Mouse (Mus musculus): ENCODE measurements around the gene Atp6v1e1.
"Not testable (repeated sequence)": the region's sequence is repeated elsewhere in the genome, so short reads cannot be mapped to it uniquely, and the experiment has no call there.

Gene Atp6v1e1

DNA sequence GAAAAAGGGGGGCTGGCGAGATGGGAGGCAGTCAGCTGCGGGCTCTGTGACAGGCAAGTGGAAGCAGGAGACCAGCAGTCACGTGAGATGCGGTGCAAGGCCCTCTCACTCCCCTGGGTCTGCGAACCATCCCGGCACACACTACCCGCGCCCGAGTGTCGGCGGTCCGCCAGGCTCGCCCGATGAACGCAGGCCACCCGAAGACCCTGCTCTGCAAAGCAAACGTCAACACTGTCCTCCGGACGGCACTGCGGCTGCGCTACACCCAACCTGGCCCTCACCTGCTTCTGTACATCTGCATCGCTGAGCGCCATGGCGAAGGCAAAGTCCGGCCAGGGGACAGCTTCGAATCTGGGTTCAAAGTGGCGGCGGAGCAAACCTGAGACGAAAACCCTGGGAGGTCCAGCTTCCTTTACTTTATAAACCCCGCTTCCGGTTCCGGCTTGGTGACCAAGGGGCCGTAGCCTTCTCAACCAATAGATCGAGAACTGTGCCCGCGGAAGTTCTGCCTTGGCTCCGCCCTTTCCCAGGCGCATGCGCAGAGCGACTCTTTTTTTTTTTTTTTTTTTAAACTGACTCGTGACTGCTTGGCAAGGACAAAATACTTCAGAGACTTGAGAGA, at the start of gene Atp6v1e1:
Gene Atp6v1e1, minus strand, starts transcription at position 487 of the 622 bp plus-strand sequence.
- in situ Hi-C loops (cut with MboI; ENCODE audit: unreplicated experiment in 2 of 2), result no loop called here

DNA sequence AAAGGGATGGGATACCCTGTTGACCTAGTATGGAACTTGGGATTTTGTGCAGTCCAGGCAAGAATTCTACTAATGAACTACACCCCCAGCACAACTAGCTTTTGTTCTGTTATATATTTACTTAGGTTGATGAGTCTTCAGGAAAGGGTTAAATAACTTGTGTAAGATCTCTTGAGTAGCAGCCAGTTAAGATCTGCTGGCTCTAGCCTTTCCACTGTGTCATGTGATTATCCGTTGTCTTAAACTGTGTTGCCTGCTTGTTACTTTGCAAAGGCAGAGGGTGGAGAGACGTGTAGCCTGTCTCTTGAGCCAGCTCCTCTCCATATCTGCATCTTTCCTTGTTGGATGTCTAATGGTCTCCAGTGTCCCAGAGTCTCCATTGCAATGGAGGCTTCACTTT, 48.7 kb upstream of the Atp6v1e1 start:
- in situ Hi-C loops (cut with MboI; ENCODE audit: unreplicated experiment in 2 of 2), result no loop called here

DNA sequence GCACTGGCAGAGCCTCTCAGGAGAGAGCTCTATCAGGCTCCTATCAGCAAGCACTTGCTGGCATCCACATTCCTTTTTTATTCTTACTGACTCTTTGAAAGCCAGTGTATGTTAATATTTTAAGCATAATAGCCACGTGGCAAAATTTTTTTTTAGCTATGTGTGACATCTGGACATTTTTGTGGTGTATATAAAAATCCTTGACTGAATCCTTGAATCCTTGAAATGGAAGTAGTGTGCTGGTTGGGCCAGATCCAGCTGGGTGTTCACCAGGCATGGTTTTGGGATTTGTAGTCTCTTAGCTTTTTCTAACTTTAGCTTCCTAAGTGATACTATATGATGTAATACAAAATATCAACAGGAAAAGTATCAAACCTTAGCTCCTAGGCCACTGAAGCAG, 46.2 kb upstream of the Atp6v1e1 start:
- in situ Hi-C loops (cut with MboI; ENCODE audit: unreplicated experiment in 2 of 2), result no loop called here

DNA sequence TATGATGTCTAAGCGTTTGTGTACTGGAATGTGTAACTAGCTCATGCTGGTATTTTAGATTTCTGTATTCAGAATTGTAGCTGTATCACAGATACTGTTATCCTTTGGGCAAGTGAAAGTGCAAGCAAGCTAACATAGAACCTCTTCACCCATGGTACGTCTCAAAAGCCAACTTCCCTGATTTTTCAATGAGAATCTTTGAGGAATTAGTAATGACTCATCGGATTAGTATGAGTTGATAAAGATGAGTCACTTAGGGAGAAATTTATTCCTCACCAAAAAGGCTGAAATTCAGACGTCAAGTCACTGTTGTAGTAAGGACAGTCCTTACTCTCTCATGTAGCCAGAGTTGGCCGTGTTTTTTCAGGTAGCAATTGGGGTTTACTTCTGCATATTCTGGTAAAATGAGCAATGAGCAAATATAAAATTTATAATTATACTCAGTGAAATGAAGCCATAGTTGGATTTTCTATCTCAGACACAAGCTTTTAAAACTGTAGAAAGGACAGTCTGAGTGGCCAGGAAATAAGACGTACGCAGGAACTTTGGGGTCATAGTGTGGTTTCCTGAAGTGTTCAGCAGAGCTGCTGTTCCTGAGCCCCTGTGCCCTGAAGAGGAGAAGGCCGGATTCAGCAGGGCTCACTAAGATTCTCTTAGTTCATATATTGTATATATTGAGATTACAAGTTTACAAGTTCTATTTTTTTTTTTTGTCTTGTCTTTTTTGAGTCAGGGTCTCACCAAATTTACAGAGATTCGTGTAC, 43.6 kb upstream of the Atp6v1e1 start:
- in situ Hi-C loops (cut with MboI; ENCODE audit: unreplicated experiment in 2 of 2), result no loop called here

DNA sequence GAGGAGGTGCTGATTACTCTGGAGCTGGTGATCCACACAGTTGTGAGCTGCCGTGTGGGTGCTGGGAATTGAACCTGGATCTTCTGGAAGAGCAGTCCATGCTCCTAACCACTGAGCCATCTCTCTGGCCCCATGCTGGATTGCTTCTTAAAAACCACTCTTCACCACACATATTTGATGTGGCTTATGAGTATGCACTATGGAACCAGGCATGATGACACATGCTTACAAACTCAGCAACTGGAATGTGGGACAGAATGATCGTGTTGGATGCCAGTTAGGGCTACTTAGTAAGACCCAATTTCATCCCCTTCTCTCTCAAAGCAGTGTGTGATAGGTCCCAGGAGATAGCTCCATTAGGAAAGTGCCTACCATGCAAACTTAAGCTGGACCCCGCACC, 37.5 kb upstream of the Atp6v1e1 start:
- in situ Hi-C loops (cut with MboI; ENCODE audit: unreplicated experiment in 2 of 2), result no loop called here

DNA sequence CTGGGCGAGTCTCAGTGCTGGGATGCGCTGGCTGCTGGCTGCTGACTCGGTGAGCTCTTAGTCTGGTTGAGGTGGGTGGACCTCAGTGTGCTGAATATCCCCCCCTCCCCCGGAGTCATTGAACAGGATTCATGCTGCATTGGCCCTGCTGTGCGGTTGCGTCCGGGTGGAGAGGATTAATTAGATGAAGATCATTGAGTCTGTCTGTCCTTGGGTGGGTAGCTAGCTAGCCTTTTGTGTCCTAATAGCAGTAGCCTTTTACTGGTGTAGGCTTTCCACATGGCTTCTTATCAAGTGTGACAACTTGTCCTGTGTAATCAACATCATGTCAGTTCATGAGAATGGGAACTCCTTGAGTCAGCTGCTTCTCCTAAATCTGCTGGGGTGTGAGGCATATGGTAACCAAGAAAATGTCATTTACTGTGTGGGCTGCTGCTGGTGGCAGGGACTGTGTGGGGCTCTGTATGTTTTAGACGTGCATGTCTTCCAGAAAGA, 35.7 kb upstream of the Atp6v1e1 start:
- in situ Hi-C loops (cut with MboI; ENCODE audit: unreplicated experiment in 2 of 2), result no loop called here

DNA sequence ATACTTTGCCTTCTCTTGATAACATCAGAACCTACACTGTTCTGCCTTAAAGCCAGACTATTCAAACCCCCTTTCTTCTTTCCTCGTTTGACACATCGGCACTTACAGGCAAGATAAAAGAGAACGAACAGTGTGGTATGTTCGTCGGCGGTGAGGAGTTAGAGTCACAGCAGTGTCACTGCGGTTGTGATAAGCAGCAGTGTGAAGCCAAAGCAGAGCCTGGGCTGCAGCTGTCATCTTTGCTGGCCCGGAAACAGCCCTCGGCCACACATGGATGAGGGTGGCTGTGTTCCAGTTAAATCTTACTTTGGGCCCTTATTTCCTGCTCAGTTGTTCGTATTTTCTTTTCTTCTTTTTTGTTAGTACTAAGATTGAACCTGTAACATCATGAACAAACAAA, 31.8 kb upstream of the Atp6v1e1 start:
- in situ Hi-C loops (cut with MboI; ENCODE audit: unreplicated experiment in 2 of 2), result no loop called here

DNA sequence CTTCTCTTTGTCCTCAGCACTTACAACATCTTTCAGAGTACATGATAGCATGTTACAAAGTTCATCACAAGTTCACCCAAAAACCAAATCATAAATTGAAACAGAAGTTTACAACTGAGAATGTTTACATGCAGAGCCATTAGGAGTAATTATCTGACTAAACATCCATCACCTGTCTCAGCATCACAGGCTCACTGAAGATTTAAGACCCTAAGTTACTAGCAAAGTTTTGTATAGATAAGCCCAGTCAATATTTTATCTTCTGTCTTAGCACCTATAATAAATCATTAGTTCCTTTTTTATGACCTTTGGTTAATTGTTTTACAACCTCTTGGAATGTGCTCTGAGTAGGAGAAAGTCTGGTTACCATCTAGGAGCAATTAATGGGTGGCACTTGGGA, 28.1 kb upstream of the Atp6v1e1 start:
- in situ Hi-C loops (cut with MboI; ENCODE audit: unreplicated experiment in 2 of 2), result not testable (repeated sequence)

DNA sequence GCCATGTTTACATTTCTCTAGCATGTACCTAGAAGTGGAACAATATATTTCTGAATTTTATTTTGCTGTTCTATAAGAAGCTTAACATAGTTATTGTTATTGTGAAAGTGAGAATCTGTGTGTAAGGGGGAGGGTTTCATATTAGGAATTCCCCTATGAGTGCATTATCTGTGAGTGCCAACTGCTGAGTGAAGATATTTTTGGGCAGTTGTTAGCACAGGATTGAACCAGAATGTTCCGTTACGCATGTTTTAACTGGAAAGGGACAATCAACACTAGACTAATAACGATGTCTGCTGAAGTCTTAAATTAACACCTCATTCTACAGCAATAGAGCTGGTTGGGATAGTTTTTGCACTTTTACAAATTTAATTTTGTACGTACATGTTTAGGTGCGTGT, 19.2 kb upstream of the Atp6v1e1 start:
- in situ Hi-C loops (cut with MboI; ENCODE audit: unreplicated experiment in 2 of 2), result no loop called here

DNA sequence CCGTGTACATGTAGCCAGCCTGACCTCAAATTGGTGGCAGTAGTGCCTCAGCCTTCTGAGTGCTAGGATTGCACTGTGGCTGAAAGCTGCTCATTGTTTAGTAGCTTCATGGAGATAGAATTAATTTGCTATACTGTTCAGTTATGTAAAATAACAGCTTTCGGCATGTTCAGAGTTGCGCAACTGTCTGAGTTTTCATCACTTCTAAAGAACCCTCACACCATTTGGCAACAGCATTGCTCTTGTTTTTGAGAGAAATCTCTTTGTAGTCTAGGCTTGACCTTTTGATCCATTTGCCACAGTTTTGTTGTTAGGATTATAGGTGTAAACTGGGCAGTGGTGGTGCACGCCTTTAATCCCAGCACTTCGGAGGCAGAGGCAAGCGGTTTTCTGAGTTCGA, 17.7 kb upstream of the Atp6v1e1 start:
- in situ Hi-C loops (cut with MboI; ENCODE audit: unreplicated experiment in 2 of 2), result no loop called here

DNA sequence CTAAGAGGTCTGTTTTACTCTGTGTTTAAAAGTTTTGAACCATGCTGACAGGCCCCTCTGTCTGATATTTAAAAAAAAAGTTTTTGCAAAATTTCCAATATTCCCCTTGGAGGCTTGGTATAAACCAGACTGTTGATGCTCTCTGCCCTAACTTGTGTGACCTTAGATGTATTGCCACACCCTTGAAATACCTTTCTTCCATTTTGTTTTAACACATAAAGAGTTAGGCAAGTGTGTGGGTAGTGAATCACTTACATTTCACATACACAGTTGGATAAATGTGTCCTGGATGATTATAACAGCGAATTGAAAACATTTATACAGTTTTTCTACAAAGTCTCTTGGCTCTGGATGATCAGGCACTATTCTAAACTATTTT, 14.5 kb upstream of the Atp6v1e1 start:
- in situ Hi-C loops (cut with MboI; ENCODE audit: unreplicated experiment in 2 of 2), result no loop called here

DNA sequence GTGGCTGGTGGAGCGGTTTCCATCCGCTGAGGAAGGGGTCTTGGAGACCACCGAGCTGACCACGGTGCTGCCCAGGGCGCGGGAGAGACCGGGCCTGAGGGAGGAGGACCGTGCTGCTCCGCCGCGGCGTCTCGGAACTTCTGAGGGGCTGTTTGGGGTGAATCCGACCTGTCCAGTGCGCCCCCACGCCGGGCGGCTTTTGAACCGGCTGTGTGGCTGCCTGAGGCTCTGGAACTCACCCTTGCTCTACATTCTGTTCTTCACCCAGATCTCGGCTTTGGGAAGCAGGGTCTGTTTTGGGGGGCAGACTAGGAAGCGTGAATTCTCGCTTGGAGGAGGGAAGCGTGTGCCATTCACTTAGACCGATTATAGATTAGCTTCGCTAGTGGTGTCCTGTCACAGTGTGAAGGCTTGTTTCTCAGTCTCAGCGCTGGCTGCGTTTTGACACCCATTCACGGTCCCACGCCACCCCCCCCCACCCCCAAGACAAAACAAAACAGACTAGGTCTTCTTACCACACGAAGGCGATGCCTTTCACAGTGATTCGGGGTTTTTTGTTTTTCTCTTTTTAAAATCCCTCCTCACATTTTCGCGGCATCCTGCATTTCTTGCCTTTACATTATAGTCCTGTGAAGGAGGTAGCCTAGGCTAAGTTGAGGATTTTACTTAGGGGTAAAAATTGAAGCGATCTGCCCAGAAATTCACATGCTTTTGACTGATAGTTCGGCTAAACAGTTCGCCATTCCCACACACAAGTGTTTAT, 14.0 kb upstream of the Atp6v1e1 start:
- in situ Hi-C loops (cut with MboI; ENCODE audit: unreplicated experiment in 2 of 2), result no loop called here

DNA sequence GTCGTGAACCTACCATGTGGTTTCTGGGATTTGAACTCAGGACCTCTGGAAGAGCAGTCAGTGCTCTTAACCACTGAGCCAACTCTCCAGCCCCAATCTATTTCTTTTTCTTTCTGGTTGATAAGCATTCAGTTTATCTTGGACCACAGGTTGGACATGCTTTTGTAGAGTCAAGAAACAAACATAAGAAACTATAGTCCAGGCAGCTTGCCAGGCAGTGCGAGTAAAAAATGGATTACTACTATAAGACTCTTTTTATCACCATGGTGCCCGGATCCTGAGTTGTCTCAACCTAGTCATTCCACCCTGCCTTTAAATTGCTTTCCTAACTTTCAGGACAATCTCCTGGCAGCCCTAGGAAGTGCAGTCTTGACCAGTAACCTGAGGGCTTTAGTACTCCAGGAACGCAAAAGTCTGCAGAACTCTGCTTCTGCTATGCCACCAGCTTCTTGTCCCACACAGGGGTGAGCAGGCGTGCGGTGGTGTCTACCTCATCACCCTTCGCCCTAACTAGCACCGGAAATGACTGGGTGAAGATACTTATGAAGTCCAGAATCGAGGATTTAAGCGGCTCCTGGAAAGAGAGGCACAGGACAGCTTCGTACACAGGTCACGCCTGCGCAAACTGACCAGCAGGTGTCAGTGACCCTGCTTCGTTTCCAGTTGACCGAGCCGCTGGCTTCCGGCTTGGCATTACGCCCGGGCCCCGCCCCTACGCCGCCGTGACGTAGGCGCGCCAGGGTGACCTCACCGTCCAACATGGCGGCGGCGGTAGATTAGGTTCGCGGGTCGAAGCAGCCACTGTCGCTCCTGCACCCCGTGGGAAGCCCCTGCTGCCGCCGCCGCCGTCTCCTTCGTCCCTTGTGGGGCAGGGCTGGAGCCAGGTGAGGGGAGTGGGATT, 13.1 kb upstream of the Atp6v1e1 start, which contains the start of gene Bcl2l13:
Gene Bcl2l13, plus strand, starts transcription at position 739 of the 901 bp plus-strand sequence.
- in situ Hi-C loops (cut with MboI; ENCODE audit: unreplicated experiment in 2 of 2), result no loop called here

DNA sequence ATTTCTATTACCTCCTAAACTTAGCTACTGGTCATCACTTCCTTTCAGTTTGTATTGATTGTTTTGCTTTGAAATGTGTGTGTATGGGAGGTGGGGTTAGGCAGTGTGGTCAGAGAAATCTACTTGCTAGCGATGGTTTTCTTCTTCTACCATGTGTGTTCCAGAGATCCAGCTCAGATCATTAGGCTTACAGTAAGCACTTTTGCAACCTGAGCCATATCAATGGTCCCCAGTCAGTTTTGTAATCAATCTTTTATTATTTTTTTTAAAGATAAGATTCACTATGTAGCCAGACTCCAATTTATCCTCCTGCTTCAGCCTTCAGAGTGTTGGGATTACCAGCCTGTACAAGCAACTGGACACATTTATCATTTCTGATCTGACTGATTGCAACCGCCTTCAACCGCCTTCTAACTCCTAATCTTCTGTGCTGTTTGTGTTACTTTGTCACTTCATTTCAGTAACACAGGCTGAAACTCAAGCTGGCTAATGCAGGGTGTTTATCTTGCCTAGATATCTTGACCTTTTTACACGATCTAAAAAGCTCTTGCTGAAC, 12.3 kb upstream of the Atp6v1e1 start:
- in situ Hi-C loops (cut with MboI; ENCODE audit: unreplicated experiment in 2 of 2), result no loop called here

DNA sequence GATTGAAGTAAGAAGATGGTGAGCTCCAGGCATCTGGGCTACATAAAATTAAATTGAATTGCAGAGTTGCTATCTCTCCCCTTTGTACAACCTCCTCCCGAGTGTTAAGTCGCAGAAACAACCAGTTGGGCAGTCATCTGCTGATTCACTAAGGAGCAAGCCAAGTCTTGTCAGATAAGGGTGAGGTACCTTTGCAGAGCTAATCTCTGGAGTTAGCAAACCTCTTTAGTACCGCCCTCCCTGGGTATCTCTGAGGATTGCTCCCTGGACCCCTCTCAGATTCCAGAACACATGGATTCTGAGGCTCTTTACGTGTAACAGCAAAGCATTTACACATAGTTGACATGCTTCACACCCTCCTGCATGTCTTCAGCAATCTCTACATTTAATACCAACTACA, 9.5 kb upstream of the Atp6v1e1 start:
- in situ Hi-C loops (cut with MboI; ENCODE audit: unreplicated experiment in 2 of 2), result no loop called here

DNA sequence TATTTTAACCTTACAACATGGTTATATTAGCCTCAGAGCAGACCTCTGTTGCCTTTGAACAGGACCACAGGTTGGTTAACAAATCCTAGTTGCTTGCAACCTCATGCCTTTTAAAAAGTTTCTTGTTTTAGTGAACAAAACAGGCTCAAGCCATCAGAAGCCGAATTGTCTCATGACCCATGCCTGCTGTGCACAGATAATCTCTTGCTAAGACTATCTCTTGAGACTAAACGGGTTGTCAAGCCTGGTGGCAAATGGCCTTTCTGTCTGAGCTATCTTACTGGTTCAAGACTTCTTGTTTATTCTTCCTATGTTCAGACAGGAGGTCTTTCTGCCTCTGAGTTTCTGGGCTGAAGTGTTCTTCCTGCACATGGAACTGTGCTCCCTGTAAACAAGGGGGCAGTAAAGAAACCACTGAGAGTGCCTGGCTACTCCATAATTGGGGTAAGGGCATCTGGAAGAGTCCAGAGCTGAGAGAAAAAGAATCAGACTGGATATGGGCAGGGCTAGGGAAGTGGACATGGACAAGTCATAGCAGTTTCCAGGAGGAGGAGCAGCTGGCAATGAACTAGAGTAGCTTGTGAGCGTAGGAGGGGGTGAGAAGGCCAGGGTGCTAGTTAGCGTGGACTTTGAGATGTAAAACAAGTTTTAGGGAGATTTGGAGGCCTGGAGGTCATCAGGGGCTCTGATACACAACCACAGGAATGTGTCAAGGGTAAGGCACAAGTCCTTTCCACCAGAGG, 8.4 kb upstream of the Atp6v1e1 start:
- in situ Hi-C loops (cut with MboI; ENCODE audit: unreplicated experiment in 2 of 2), result no loop called here

DNA sequence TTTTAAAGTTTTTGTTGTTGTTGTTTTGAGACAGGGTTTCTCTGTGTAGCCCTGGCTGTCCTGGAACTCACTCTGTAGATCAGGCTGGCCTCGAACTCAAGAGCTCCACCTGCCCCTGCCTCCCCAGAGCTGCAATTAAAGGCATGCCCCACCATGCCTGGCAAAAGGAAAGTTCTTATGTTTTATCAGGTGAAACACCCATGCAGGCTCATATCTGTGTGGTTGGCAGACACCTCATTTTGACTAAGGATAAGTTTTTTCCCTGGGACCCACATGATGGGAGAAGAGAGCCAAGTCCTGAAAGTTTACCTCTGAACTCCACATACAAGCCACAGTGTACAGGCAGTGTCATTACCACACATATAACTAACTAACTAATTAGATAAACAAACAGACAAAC, 7.5 kb upstream of the Atp6v1e1 start:
- in situ Hi-C loops (cut with MboI; ENCODE audit: unreplicated experiment in 2 of 2), result no loop called here

DNA sequence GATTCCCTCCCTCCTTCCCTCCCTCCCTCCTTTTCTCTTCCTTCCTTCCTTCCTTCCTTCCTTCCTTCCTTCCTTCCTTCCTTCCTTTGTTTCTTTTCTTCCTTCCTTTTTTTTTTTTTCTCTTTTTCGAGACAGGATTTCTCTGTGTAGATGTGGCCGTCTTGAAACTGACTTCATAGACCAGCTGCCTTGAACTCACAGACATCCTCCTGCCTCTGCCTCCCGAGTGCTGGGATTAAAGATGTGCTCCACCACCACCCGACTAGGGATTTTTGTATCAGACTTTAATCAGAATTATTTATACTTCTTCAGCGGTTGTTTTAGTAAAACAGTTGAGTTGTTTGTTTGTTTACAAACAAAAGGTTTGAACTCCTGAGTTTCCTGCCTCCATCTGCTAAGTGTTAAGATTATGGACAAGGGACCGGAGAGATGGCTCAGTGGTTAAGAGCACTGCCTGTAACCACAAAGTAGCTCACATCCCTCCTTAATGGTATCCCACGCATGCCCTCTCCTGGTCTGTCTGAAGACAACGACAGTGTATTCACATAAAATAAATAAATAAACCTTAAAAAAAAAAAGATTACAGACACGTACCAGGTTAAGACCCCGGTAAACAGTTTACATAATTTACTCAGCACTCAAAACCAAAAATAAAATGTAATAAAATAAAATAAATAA, 483 bp upstream of the Atp6v1e1 start:
- in situ Hi-C loops (cut with MboI; ENCODE audit: unreplicated experiment in 2 of 2), result no loop called here

DNA sequence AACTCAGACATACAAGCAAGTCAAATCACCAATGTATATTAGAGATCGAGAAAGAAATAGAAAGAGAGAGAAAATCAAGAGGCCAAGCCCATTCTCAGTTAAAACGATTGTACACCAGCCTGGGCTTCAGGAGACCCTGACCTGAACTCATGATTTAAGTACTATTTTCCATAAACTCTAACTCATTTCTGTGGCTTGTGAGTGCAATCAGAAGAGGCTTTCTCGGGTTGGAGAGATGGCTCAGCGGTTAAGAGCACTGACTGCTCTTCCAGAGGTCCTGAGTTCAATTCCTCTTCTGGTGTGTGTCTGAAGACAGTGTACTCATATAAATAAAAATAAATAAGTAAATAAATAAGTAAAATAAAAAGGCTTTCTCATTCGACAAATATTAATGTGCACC, 878 bp downstream of the Atp6v1e1 start:
- in situ Hi-C loops (cut with MboI; ENCODE audit: unreplicated experiment in 2 of 2), result no loop called here

All from v-Abl transformed pro-B cells (cell line).